Mouse (Mus musculus): ENCODE results near the gene P2ry2. TPM values are rescaled to one million over a fixed set of nuclear protein-coding genes. Genes with fewer than 3 reads are reported as not detected.

Gene P2ry2
- polyA plus RNA-seq, 1 experiment from 2014 or later: 0.16 TPM

DNA sequence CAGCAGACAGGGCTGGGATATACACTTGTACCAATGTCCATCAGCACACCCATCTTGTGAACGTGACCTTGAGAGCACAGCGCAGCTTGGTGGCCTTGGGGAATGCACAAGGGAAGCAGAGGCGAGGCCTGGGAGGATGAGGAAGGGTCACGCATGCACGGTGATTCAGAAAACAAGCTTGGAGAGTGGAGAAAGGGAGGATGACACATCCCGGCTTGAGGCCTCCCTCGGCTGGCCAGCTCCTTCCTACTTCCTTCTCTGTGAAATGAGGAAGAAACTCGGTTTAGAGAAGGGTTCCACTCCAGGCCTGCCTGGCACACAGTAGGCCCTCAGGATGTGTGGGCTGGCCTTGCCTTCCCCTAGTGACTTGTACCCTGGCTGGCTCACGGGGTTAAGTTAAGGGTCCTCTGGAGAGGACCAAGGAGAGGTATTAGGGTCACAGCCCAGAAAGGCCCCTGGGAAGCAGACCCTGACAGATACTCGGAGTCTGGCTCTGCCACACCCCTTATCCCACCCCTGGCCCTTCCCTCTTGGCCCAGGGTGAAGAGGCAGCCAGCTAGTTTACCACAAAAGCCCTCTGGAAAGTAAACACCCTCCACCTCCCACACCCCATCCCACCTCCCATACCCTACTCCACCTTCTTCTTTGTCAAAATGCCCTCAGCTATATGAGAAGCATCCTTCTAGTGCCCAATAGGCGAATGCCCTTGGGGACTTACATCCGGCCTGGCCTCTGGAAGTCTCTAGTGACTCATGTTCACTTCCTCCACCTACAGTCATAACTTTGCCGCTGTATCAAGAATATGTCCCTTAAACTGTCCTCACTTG lies 38.3 kb upstream of the P2ry2 start:
- DNase-seq (no peak), ATAC-seq (ENCODE audit: low FRiP score, low TSS enrichment) (no peak)
- Histone ChIP-seq H3K4me1 (ENCODE audit: control insufficient read depth, insufficient read depth, low read length) (no peaks in the 10 kb centered on the region), H3K9me3 (ENCODE audit: control insufficient read depth, low read length) (no peaks in the 10 kb centered on the region), H3K4me2 (ENCODE audit: low read length) (no peak overlapping the region), H3K27ac (replicated peaks; ENCODE audit: low read depth, low read length) (no peak overlapping the region), H3K27me3 (ENCODE audit: control insufficient read depth, insufficient read depth, low read length) (no peaks in the 10 kb centered on the region), H3K4me3 (replicated peaks; ENCODE audit: low read depth, low read length) (no peak overlapping the region), H3K36me3 (ENCODE audit: control insufficient read depth, insufficient read depth, low read length) (no peaks in the 10 kb centered on the region), H3K9ac (replicated peaks; ENCODE audit: low read length) (no peak overlapping the region)
- WGBS: 76% methylated on average over 13 of the region's 13 CpGs

DNA sequence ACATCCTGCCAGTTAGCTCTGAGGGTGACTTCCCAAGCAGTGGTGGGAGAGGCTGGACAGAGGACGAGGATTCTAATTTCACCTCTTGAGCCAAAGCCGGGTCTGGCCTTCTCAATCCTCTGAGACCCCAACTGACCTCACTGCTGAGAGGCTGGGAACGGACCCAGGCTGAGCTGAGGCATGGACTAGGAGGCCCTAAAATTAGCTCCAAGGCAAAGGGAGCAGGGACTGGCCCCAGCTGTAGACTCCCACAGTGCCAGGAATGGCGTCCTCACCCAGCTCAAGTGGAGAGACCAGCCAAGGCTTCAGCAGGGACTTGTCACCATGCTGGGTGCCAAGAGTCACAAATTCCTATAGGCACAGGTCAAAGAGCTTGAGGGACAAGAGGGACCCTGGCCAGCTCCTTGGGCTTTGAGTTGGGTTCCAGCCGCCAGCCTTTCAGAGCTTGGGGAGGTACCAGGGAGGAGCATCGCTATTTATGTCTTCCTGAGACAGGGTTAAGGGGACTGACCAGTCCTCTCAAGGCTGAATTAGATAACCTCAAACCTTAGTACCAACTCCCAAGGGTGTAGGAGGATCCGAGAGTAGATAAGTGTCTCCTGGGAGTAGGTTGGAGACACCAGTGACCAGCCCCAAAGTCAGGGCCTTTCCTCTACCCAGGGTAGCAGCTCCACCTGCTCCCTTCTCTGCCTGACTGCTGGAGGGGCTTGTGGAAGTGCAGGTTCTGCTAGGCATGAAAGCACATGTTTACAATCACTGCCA lies 36.8 kb upstream of the P2ry2 start:
- Histone ChIP-seq H3K9me3 (ENCODE audit: control insufficient read depth, low read length) (no peaks in the 10 kb centered on the region), H3K9ac (replicated peaks; ENCODE audit: low read length) (no peak overlapping the region), H3K4me1 (ENCODE audit: control insufficient read depth, insufficient read depth, low read length) (no peaks in the 10 kb centered on the region), H3K27ac (replicated peaks; ENCODE audit: low read depth, low read length) (no peak overlapping the region), H3K27me3 (ENCODE audit: control insufficient read depth, insufficient read depth, low read length) (no peaks in the 10 kb centered on the region), H3K4me2 (ENCODE audit: low read length) (no peak overlapping the region), H3K4me3 (replicated peaks; ENCODE audit: low read depth, low read length) (no peak overlapping the region), H3K36me3 (ENCODE audit: control insufficient read depth, insufficient read depth, low read length) (no peaks in the 10 kb centered on the region)
- DNase-seq (no peak), ATAC-seq (ENCODE audit: low FRiP score, low TSS enrichment) (no peak)
- 81% methylated on average over 7 of the region's 7 CpGs for WGBS

DNA sequence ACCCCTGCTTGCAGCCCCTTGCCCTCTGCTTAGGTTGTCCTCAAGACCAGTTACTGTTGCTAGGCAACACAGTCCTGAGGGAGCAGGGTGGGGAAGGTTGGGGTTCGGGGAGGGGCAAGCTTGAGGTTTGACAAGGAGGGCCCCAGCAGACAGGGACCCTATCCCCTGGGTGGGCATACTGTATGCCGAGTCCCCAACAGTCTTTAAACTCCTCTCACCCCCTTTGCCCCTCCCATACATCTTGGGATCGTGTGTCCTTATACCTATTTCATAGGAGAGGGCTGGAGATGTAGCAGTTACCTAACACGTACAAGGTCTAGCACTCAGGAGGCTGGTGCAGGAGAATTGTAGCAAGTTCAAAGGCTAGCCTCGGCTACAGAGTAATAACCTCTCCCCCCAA lies 35.6 kb upstream of the P2ry2 start:
- Histone ChIP-seq H3K4me2 (ENCODE audit: low read length) (no peak overlapping the region), H3K4me1 (ENCODE audit: control insufficient read depth, insufficient read depth, low read length) (no peaks in the 10 kb centered on the region), H3K27ac (replicated peaks; ENCODE audit: low read depth, low read length) (no peak overlapping the region), H3K4me3 (replicated peaks; ENCODE audit: low read depth, low read length) (no peak overlapping the region), H3K36me3 (ENCODE audit: control insufficient read depth, insufficient read depth, low read length) (no peaks in the 10 kb centered on the region), H3K9ac (replicated peaks; ENCODE audit: low read length) (no peak overlapping the region), H3K9me3 (ENCODE audit: control insufficient read depth, low read length) (no peaks in the 10 kb centered on the region), H3K27me3 (ENCODE audit: control insufficient read depth, insufficient read depth, low read length) (no peaks in the 10 kb centered on the region)
- no peak for DNase-seq
- WGBS: 80% methylated on average over 5 of the region's 5 CpGs
- ATAC-seq (ENCODE audit: low FRiP score, low TSS enrichment): no peak

DNA sequence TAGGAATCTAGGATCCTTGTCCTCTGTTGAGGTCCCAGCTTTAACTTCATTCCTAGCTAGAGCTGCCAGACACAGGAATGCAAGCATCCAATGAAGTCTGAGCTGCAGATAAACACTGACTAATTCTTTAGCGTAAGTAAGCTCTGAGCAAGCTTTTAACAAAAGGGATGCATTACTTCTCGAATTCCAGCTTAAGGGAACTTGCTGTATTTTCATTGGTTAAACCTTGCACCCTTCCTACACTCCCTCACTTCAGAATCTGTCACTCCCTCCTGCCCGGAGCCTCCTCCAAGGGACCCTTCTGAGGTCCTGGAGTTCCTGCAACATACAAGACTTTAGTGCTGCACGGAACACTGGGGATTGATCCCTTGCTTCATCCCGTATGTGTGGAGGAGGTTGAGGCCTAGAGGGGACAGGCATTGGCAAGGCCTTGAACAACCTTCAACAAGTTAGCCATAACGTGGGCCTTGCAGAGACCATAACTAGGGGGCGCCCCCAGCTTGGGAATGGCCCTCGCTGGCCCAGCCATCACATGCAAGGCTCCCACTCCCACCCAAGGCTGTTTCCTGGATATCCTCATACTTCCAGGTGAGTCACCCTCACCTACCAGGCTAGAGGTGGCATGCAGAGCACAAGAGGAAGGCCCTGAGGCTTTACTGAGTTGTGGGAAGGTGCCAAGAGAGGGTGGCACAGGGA lies 31.3 kb upstream of the P2ry2 start:
- no peak overlapping the region for H3K9ac ChIP-seq (replicated peaks; ENCODE audit: low read length)
- ATAC-seq (ENCODE audit: low FRiP score, low TSS enrichment) (no peak), DNase-seq (no peak)
- WGBS: 58% methylated on average over 8 of the region's 8 CpGs
- no peak overlapping the region for H3K4me3 ChIP-seq (replicated peaks; ENCODE audit: low read depth, low read length)
- H3K36me3 ChIP-seq (ENCODE audit: control insufficient read depth, insufficient read depth, low read length): no peaks in the 10 kb centered on the region
- H3K4me1 ChIP-seq (ENCODE audit: control insufficient read depth, insufficient read depth, low read length): no peaks in the 10 kb centered on the region
- H3K27ac ChIP-seq (replicated peaks; ENCODE audit: low read depth, low read length): no peak overlapping the region
- H3K27me3 ChIP-seq (ENCODE audit: control insufficient read depth, insufficient read depth, low read length): no peaks in the 10 kb centered on the region
- no peaks in the 10 kb centered on the region for H3K9me3 ChIP-seq (ENCODE audit: control insufficient read depth, low read length)
- no peak overlapping the region for H3K4me2 ChIP-seq (ENCODE audit: low read length)

DNA sequence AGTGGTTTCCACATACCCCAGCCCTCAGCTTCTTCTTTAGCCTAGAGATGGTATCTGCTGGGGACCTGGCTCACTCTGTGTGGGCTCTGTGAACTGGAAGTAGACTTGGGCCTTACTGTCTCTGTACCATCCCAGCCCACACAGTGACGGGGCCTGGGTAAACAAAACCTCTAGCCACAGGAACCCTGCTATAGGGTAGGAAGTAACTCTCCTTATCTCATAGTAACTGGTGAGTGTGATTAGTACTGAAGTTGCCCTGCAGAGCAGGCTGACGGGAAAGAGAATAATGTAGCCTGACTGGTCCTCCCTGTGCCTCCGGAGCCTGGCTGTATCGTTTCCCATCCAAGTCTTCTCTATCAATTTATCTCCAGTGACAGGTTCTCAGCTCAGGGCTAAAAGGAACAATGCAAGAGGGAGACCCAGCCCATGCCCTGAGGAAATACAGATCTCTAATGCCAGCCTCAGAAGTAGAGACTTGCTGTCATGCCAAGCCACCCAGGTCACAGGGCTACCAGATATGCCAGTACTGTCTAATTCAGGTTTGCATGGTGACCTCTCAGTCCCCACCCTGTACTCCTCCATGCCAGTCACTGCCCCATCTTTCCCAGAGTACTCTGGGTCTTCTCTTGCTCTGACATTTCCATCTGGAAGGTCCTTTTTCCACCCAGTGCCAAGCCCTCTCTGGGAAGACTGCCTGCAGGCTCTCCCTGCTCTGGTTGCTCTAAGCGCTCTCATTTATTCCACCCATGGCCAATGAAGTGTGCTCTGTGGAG lies 29.5 kb upstream of the P2ry2 start:
- no peak overlapping the region for H3K4me2 ChIP-seq (ENCODE audit: low read length)
- H3K36me3 ChIP-seq (ENCODE audit: control insufficient read depth, insufficient read depth, low read length): no peaks in the 10 kb centered on the region
- no peaks in the 10 kb centered on the region for H3K27me3 ChIP-seq (ENCODE audit: control insufficient read depth, insufficient read depth, low read length)
- 68% methylated on average over 5 of the region's 5 CpGs for WGBS
- no peaks in the 10 kb centered on the region for H3K9me3 ChIP-seq (ENCODE audit: control insufficient read depth, low read length)
- no peak overlapping the region for H3K27ac ChIP-seq (replicated peaks; ENCODE audit: low read depth, low read length)
- H3K4me1 ChIP-seq (ENCODE audit: control insufficient read depth, insufficient read depth, low read length): no peaks in the 10 kb centered on the region
- DNase-seq: no peak
- no peak overlapping the region for H3K4me3 ChIP-seq (replicated peaks; ENCODE audit: low read depth, low read length)
- ATAC-seq (ENCODE audit: low FRiP score, low TSS enrichment): no peak
- H3K9ac ChIP-seq (replicated peaks; ENCODE audit: low read length): no peak overlapping the region

DNA sequence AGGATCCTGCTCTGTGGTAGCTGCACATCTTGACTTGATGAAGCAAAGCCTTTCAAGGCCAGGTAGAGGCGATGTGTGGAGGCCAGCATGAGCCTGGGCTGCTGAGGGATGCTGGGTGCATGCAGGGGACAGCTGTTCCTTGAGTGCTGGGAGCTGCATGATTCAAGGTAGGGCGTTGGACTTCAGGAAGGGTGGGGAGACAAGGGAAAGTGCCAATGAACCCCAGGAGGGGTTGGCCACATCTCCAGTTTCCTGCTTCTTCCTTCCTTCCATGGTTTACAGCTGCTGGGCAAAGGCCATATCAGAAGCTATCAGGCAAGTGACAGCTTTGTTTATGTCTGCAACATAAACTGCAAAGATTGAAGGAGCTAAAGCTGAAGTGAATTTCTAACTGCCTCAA lies 28.9 kb upstream of the P2ry2 start:
- no peak for ATAC-seq (ENCODE audit: low FRiP score, low TSS enrichment)
- H3K4me1 ChIP-seq (ENCODE audit: control insufficient read depth, insufficient read depth, low read length): no peaks in the 10 kb centered on the region
- H3K9ac ChIP-seq (replicated peaks; ENCODE audit: low read length): no peak overlapping the region
- no peak overlapping the region for H3K27ac ChIP-seq (replicated peaks; ENCODE audit: low read depth, low read length)
- H3K4me2 ChIP-seq (ENCODE audit: low read length): no peak overlapping the region
- H3K4me3 ChIP-seq (replicated peaks; ENCODE audit: low read depth, low read length): no peak overlapping the region
- WGBS: 81% methylated on average over 2 of the region's 2 CpGs
- H3K9me3 ChIP-seq (ENCODE audit: control insufficient read depth, low read length): no peaks in the 10 kb centered on the region
- no peaks in the 10 kb centered on the region for H3K36me3 ChIP-seq (ENCODE audit: control insufficient read depth, insufficient read depth, low read length)
- no peak for DNase-seq
- H3K27me3 ChIP-seq (ENCODE audit: control insufficient read depth, insufficient read depth, low read length): no peaks in the 10 kb centered on the region

DNA sequence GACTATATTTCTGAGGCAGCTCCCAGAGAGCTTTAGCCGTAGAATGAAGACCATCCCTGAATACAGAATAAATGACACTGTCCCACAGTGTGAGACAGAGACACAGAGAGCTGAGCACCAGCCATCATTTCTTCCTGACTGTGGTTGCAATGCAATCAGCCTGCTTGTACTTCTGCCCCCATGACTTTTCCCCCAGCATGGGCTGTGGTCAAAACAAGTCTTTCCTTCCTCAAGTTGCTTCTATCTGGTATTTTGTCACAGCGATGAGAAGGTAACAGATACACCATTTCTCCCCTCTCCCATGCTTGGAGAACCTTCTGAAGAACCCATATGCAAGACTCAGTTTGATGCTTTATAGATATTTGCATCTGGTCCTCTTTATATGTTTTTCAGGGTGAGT lies 20.7 kb upstream of the P2ry2 start:
- no peaks in the 10 kb centered on the region for H3K36me3 ChIP-seq (ENCODE audit: control insufficient read depth, insufficient read depth, low read length)
- H3K9me3 ChIP-seq (ENCODE audit: control insufficient read depth, low read length): no peaks in the 10 kb centered on the region
- ATAC-seq (ENCODE audit: low FRiP score, low TSS enrichment) (no peak), DNase-seq (no peak)
- H3K4me2 ChIP-seq (ENCODE audit: low read length): no peak overlapping the region
- no peak overlapping the region for H3K27ac ChIP-seq (replicated peaks; ENCODE audit: low read depth, low read length)
- 94% methylated on average over 2 of the region's 2 CpGs for WGBS
- H3K9ac ChIP-seq (replicated peaks; ENCODE audit: low read length): no peak overlapping the region
- H3K27me3 ChIP-seq (ENCODE audit: control insufficient read depth, insufficient read depth, low read length): no peaks in the 10 kb centered on the region
- no peaks in the 10 kb centered on the region for H3K4me1 ChIP-seq (ENCODE audit: control insufficient read depth, insufficient read depth, low read length)
- H3K4me3 ChIP-seq (replicated peaks; ENCODE audit: low read depth, low read length): no peak overlapping the region

DNA sequence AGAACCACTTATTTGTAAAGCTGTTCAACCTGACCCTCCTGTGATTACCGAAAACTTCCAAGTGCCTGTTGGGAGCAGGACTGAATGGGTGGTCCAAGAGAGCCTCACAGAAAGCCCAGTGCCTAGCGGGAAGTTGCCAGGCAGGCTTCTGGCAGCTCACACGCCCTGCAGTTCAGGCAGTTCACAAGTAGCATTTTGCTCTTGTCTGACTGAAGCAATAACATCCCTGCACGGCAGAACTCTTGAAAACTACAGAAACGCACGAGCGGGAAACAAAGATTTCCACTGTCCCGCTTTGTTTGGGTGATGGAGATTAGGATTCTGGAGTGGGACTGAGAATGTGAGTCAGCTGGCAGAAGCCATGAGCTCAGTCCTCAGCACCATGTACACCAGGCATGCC lies 18.6 kb upstream of the P2ry2 start:
- ATAC-seq (ENCODE audit: low FRiP score, low TSS enrichment): no peak
- H3K9me3 ChIP-seq (ENCODE audit: control insufficient read depth, low read length): no peaks in the 10 kb centered on the region
- no peak overlapping the region for H3K27ac ChIP-seq (replicated peaks; ENCODE audit: low read depth, low read length)
- H3K27me3 ChIP-seq (ENCODE audit: control insufficient read depth, insufficient read depth, low read length): no peaks in the 10 kb centered on the region
- H3K4me3 ChIP-seq (replicated peaks; ENCODE audit: low read depth, low read length): no peak overlapping the region
- no peaks in the 10 kb centered on the region for H3K36me3 ChIP-seq (ENCODE audit: control insufficient read depth, insufficient read depth, low read length)
- H3K9ac ChIP-seq (replicated peaks; ENCODE audit: low read length): no peak overlapping the region
- DNase-seq: no peak
- H3K4me2 ChIP-seq (ENCODE audit: low read length): no peak overlapping the region
- H3K4me1 ChIP-seq (ENCODE audit: control insufficient read depth, insufficient read depth, low read length): no peaks in the 10 kb centered on the region
- WGBS: 59% methylated on average over 8 of the region's 8 CpGs
